Mouse (Mus musculus): ENCODE measurements around the gene N4bp2l2.

DNA sequence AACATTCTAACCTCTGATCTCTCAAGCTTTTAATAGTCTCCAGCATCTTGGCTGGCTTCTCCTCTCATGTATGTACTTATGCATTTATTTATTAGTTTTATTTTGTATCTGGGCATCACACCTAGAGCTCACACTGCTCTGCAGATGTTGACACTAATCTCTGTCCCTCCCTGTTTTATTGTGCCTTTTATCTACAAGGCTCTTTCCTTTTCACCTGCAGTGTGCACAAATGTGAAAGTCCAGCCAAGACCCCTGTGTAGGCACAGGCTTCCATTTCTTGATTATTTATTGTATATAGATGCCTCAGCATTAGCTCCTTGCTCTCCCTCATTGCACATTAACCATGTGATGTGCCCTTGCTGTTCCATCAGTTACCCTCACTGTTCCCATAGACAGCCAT lies 104.6 kb downstream of the N4bp2l2 start:
- TF ChIP-seq NANOG (IDR thresholded peaks at IDR 0.05; ENCODE audit: borderline replicate concordance, low read length) (no peak), CTCF (conservative IDR thresholded peaks at IDR 0.05; ENCODE audit: low read length) (no peak)
